Mouse (Mus musculus): Measurements from ENCODE around the gene Dpy19l3. TPM values are rescaled to one million over a fixed set of nuclear protein-coding genes. Genes with fewer than 3 reads are reported as not detected.
A peak's percentile ranks its signal among the peaks of the same experiment; 100 is the strongest.

Gene Dpy19l3
- polyA plus RNA-seq, 1 experiment from 2014 or later = 22.9 TPM

GRCm38 (mm10) chr7:35790201-35790600 is 35.9 kb upstream of the Dpy19l3 start:
- peaks cover 14% of the 10 kb centered on the region for H3K4me1 ChIP-seq (replicated peaks; ENCODE audit: control insufficient read depth, insufficient read depth, low read length)
- WGBS = 87% methylated on average over 8 of the region's 8 CpGs

GRCm38 (mm10) chr7:35785579-35785978 is 31.3 kb upstream of the Dpy19l3 start:
- DNase-seq (ENCODE audit: low spot score) = no peak
- no peak overlapping the region for H3K9ac ChIP-seq (ENCODE audit: low read depth, low read length)
- H3K4me2 ChIP-seq = no peak overlapping the region
- H3K4me1 ChIP-seq (replicated peaks; ENCODE audit: control insufficient read depth, insufficient read depth, low read length) = no peaks in the 10 kb centered on the region
- peaks cover 33% of the 10 kb centered on the region for H3K36me3 ChIP-seq (ENCODE audit: control insufficient read depth, insufficient read depth, low read length)
- no peak overlapping the region for H3K4me3 ChIP-seq (ENCODE audit: low read depth, low read length)
- no peaks in the 10 kb centered on the region for H3K27me3 ChIP-seq (replicated peaks; ENCODE audit: control insufficient read depth, insufficient read depth, low read length)
- H3K9me3 ChIP-seq (ENCODE audit: control insufficient read depth, low read length) = no peaks in the 10 kb centered on the region
- 83% methylated on average over 4 of the region's 4 CpGs for WGBS
- no peak for ATAC-seq (replicated peaks; ENCODE audit: low FRiP score)
- H3K27ac ChIP-seq (ENCODE audit: low read depth, low read length) = no peak overlapping the region

More at GRCm38 (mm10) chr7:35790201-35790600, 35.9 kb upstream of the Dpy19l3 start:
- ATAC-seq (replicated peaks; ENCODE audit: low FRiP score) = no peak
- H3K9me3 ChIP-seq (ENCODE audit: control insufficient read depth, low read length) = no peaks in the 10 kb centered on the region
- H3K27me3 ChIP-seq (replicated peaks; ENCODE audit: control insufficient read depth, insufficient read depth, low read length) = no peaks in the 10 kb centered on the region
- peaks cover 52% of the 10 kb centered on the region for H3K36me3 ChIP-seq (ENCODE audit: control insufficient read depth, insufficient read depth, low read length)
- no peak overlapping the region for H3K9ac ChIP-seq (ENCODE audit: low read depth, low read length)
- no peak overlapping the region for H3K4me2 ChIP-seq
- H3K27ac ChIP-seq (ENCODE audit: low read depth, low read length) = no peak overlapping the region
- no peak overlapping the region for H3K4me3 ChIP-seq (ENCODE audit: low read depth, low read length)
- no peak for DNase-seq (ENCODE audit: low spot score)

GRCm38 (mm10) chr7:35782252-35782651 is 28.0 kb upstream of the Dpy19l3 start:
- H3K36me3 ChIP-seq (ENCODE audit: control insufficient read depth, insufficient read depth, low read length) = peaks cover 33% of the 10 kb centered on the region

DNA sequence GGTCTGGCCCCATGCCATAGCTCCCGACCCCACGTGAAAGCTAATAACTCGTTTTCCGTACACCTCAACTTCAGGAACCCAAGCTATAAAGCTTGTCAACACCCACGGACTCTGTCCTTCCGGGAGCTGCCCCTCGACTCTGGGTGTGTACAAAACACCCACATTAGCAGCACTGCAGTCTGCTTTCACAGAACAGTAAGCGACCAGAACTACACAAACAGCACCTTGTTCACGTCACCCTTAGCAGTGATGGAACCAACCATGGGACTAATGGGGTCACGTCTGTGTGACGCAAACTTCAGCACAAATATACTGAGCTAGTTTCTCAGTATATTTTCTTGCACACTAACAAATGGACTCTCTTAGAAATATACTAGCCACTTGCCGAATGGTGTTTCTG is 19.9 kb upstream of the Dpy19l3 start:
- no peak overlapping the region for H3K9ac ChIP-seq (ENCODE audit: low read depth, low read length)
- H3K36me3 ChIP-seq (ENCODE audit: control insufficient read depth, insufficient read depth, low read length) = peaks cover 35% of the 10 kb centered on the region
- H3K4me1 ChIP-seq (replicated peaks; ENCODE audit: control insufficient read depth, insufficient read depth, low read length) = peaks cover 6% of the 10 kb centered on the region; the same call in 1 of the 2 replicates
- ATAC-seq (replicated peaks; ENCODE audit: low FRiP score) (no peak), DNase-seq (ENCODE audit: low spot score) (no peak)
- no peaks in the 10 kb centered on the region for H3K9me3 ChIP-seq (ENCODE audit: control insufficient read depth, low read length)
- no peak overlapping the region for H3K4me3 ChIP-seq (ENCODE audit: low read depth, low read length)
- no peak overlapping the region for H3K4me2 ChIP-seq
- 92% methylated on average over 12 of the region's 12 CpGs for WGBS
- H3K27ac ChIP-seq (ENCODE audit: low read depth, low read length) = no peak overlapping the region
- H3K27me3 ChIP-seq (replicated peaks; ENCODE audit: control insufficient read depth, insufficient read depth, low read length) = no peaks in the 10 kb centered on the region

More at GRCm38 (mm10) chr7:35782252-35782651, 28.0 kb upstream of the Dpy19l3 start:
- no peaks in the 10 kb centered on the region for H3K4me1 ChIP-seq (replicated peaks; ENCODE audit: control insufficient read depth, insufficient read depth, low read length)
- H3K27me3 ChIP-seq (replicated peaks; ENCODE audit: control insufficient read depth, insufficient read depth, low read length) = no peaks in the 10 kb centered on the region
- DNase-seq (ENCODE audit: low spot score) (no peak), ATAC-seq (replicated peaks; ENCODE audit: low FRiP score) (no peak)
- H3K27ac ChIP-seq (ENCODE audit: low read depth, low read length) = no peak overlapping the region
- no peaks in the 10 kb centered on the region for H3K9me3 ChIP-seq (ENCODE audit: control insufficient read depth, low read length)
- H3K9ac ChIP-seq (ENCODE audit: low read depth, low read length) = no peak overlapping the region
- H3K4me3 ChIP-seq (ENCODE audit: low read depth, low read length) = no peak overlapping the region
- no peak overlapping the region for H3K4me2 ChIP-seq

GRCm38 (mm10) chr7:35772347-35772746 is 18.1 kb upstream of the Dpy19l3 start:
- whole genome bisulfite sequencing = 89% methylated on average over 8 of the region's 8 CpGs
- no peaks in the 10 kb centered on the region for H3K9me3 ChIP-seq (ENCODE audit: control insufficient read depth, low read length)
- H3K4me3 ChIP-seq (ENCODE audit: low read depth, low read length) = no peak overlapping the region
- no peak overlapping the region for H3K27ac ChIP-seq (ENCODE audit: low read depth, low read length)
- ATAC-seq (replicated peaks; ENCODE audit: low FRiP score) (no peak), DNase-seq (ENCODE audit: low spot score) (no peak)
- H3K36me3 ChIP-seq (ENCODE audit: control insufficient read depth, insufficient read depth, low read length) = peaks cover 31% of the 10 kb centered on the region
- no peaks in the 10 kb centered on the region for H3K27me3 ChIP-seq (replicated peaks; ENCODE audit: control insufficient read depth, insufficient read depth, low read length)
- H3K4me1 ChIP-seq (replicated peaks; ENCODE audit: control insufficient read depth, insufficient read depth, low read length) = peaks cover 6% of the 10 kb centered on the region; the same call in 1 of the 2 replicates
- H3K4me2 ChIP-seq = no peak overlapping the region
- H3K9ac ChIP-seq (ENCODE audit: low read depth, low read length) = no peak overlapping the region

DNA sequence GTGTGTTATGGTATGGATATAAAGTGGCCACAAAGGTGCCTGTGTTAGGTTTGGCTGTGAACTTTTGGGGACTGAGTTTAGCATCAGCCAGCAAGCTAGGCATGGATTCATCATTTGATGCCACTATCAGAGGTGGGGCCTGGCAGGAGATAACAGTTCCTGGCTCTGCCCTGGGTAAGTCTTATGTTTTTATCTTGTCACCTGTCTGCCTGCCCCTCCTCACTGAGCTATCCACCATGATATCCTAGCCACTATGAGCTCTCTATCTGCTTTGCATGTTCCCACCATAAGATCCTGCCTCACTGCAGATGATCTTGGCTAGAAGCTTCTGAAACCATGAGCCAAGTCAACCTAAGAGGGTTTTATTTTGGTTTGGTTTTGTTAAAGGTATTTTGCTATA is 16.9 kb upstream of the Dpy19l3 start:
- H3K9ac ChIP-seq (ENCODE audit: low read depth, low read length) = no peak overlapping the region
- H3K9me3 ChIP-seq (ENCODE audit: control insufficient read depth, low read length) = no peaks in the 10 kb centered on the region
- DNase-seq (ENCODE audit: low spot score) = peak; percentile 27
- H3K4me3 ChIP-seq (ENCODE audit: low read depth, low read length) = no peak overlapping the region
- H3K27me3 ChIP-seq (replicated peaks; ENCODE audit: control insufficient read depth, insufficient read depth, low read length) = no peaks in the 10 kb centered on the region
- ATAC-seq (replicated peaks; ENCODE audit: low FRiP score) = peak; percentile 62
- peaks cover 6% of the 10 kb centered on the region; the same call in 1 of the 2 replicates for H3K4me1 ChIP-seq (replicated peaks; ENCODE audit: control insufficient read depth, insufficient read depth, low read length)
- peaks cover 29% of the 10 kb centered on the region for H3K36me3 ChIP-seq (ENCODE audit: control insufficient read depth, insufficient read depth, low read length)
- no peak overlapping the region for H3K4me2 ChIP-seq
- no peak overlapping the region for H3K27ac ChIP-seq (ENCODE audit: low read depth, low read length)

DNA sequence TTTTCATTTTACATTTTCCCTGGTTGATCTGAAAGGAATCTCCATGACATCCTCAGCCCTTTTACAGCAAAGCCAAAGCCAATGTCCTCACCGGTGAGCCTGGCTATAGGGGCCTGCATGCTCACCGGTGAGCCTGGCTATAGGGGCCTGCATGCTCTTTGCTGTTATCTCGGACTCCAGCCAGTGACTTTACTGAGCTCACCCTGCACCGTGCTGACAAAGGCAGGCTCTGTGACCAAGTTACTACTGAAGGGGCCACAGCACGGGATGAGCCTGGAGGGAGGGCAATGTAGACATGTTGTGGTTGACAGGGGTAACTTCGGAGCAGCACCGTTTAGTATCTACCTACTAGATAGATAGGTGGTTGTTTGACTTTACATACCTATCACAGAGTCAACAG is 15.9 kb upstream of the Dpy19l3 start:
- H3K27ac ChIP-seq (ENCODE audit: low read depth, low read length) = no peak overlapping the region
- peaks cover 20% of the 10 kb centered on the region for H3K36me3 ChIP-seq (ENCODE audit: control insufficient read depth, insufficient read depth, low read length)
- no peak overlapping the region for H3K4me2 ChIP-seq
- H3K27me3 ChIP-seq (replicated peaks; ENCODE audit: control insufficient read depth, insufficient read depth, low read length) = no peaks in the 10 kb centered on the region
- no peak overlapping the region for H3K4me3 ChIP-seq (ENCODE audit: low read depth, low read length)
- H3K9me3 ChIP-seq (ENCODE audit: control insufficient read depth, low read length) = no peaks in the 10 kb centered on the region
- no peak overlapping the region for H3K9ac ChIP-seq (ENCODE audit: low read depth, low read length)
- peak; percentile 30 for DNase-seq (ENCODE audit: low spot score)
- 58% methylated on average over 7 of the region's 7 CpGs for WGBS
- ATAC-seq (replicated peaks; ENCODE audit: low FRiP score) = peak; percentile 87
- peaks cover 6% of the 10 kb centered on the region; the same call in 1 of the 2 replicates for H3K4me1 ChIP-seq (replicated peaks; ENCODE audit: control insufficient read depth, insufficient read depth, low read length)

- 89% methylated on average over 11 of the region's 11 CpGs for WGBS
- Histone ChIP-seq H3K4me3 (ENCODE audit: low read depth, low read length) (no peak overlapping the region), H3K4me1 (replicated peaks; ENCODE audit: control insufficient read depth, insufficient read depth, low read length) (no peaks in the 10 kb centered on the region), H3K27ac (ENCODE audit: low read depth, low read length) (no peak overlapping the region), H3K9ac (ENCODE audit: low read depth, low read length) (no peak overlapping the region), H3K9me3 (ENCODE audit: control insufficient read depth, low read length) (no peaks in the 10 kb centered on the region), H3K27me3 (replicated peaks; ENCODE audit: control insufficient read depth, insufficient read depth, low read length) (no peaks in the 10 kb centered on the region), H3K4me2 (no peak overlapping the region), H3K36me3 (ENCODE audit: control insufficient read depth, insufficient read depth, low read length) (no peaks in the 10 kb centered on the region)
- ATAC-seq (replicated peaks; ENCODE audit: low FRiP score) (no peak), DNase-seq (ENCODE audit: low spot score) (no peak)
Observed at GRCm38 (mm10) chr7:35764461-35764860, 10.2 kb upstream of the Dpy19l3 start.

GRCm38 (mm10) chr7:35761801-35762200 is 7.5 kb upstream of the Dpy19l3 start:
- H3K27me3 ChIP-seq (replicated peaks; ENCODE audit: control insufficient read depth, insufficient read depth, low read length) = no peaks in the 10 kb centered on the region
- no peak overlapping the region for H3K9ac ChIP-seq (ENCODE audit: low read depth, low read length)
- H3K27ac ChIP-seq (ENCODE audit: low read depth, low read length) = no peak overlapping the region
- no peak overlapping the region for H3K4me2 ChIP-seq
- H3K36me3 ChIP-seq (ENCODE audit: control insufficient read depth, insufficient read depth, low read length) = no peaks in the 10 kb centered on the region
- no peak overlapping the region for H3K4me3 ChIP-seq (ENCODE audit: low read depth, low read length)
- WGBS = 61% methylated on average over 5 of the region's 5 CpGs
- ATAC-seq (replicated peaks; ENCODE audit: low FRiP score) (no peak; the same call in 1 of the 2 replicates), DNase-seq (ENCODE audit: low spot score) (no peak)
- H3K9me3 ChIP-seq (ENCODE audit: control insufficient read depth, low read length) = no peaks in the 10 kb centered on the region
- no peaks in the 10 kb centered on the region for H3K4me1 ChIP-seq (replicated peaks; ENCODE audit: control insufficient read depth, insufficient read depth, low read length)

All from liver, embryonic 11.5 days (tissue).